ENCODE assay signal across 15 mouse cellular contexts in the genomic region with DNA sequence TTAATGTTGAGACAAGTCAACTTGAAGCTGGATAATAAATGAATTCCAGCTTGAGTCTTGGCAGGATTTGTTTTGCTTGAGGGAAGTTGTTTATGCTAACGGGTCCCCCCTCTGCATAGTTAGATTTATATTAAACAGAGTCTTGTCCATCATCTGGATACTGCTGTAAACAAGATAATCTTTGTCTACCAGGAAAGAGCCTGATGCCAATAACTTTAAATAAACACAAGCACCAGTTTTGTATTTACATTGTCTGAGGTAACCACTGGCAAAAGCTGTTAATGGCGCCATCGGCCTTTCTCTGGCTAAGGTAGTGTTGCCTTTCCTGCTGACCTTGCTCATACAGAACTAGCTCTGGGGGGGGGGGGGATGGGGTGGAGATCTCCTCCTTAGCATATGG.
DNase-seq lines count a peak whose midpoint lies in the region; ATAC-seq and TF ChIP-seq lines count a peak whose summit lies in the region.
"Had no signal": no experiment of that assay in that cellular context is flagged by ENCODE, and none has a peak within 500 bp of the region (broad histone marks: within the 10 kb centered on the region; RNA-seq: fewer than 3 reads in every experiment).

No protein-coding gene starts in this region.

- H3K4me1 ChIP-seq in liver, adult 2 months (ENCODE audit: control insufficient read depth, insufficient read depth, low read length) = peaks cover 5% of the 10 kb centered on the region
- H3K4me1 ChIP-seq in embryonic facial prominence, embryonic 10.5 days = peaks cover 67% of the 10 kb centered on the region
- peaks cover 41% of the 10 kb centered on the region for H3K4me1 ChIP-seq in intestine, embryonic 16.5 days (ENCODE audit: control insufficient read depth, insufficient read depth, low read length)
- peaks cover 45% of the 10 kb centered on the region for H3K4me1 ChIP-seq in stomach, embryonic 16.5 days (ENCODE audit: control insufficient read depth, insufficient read depth, low read length)
- H3K4me1 ChIP-seq: megakaryocyte, embryonic 14.5 days had no signal

- WGBS in liver, adult 2 months = 19% methylated on average over 3 of the region's 3 CpGs
- 50% methylated on average over 3 of the region's 3 CpGs for WGBS in embryonic facial prominence, embryonic 10.5 days
- 32% methylated on average over 3 of the region's 3 CpGs for WGBS in intestine, embryonic 16.5 days
- WGBS in stomach, embryonic 16.5 days = 17% methylated on average over 3 of the region's 3 CpGs

- no peak overlapping the region for H3K4me3 ChIP-seq in liver, adult 2 months (ENCODE audit: insufficient read depth, low read depth, low read length)
- no peak overlapping the region for H3K4me3 ChIP-seq in embryonic facial prominence, embryonic 10.5 days
- no peak overlapping the region for H3K4me3 ChIP-seq in intestine, embryonic 16.5 days (ENCODE audit: low read length)
- H3K4me3 ChIP-seq in stomach, embryonic 16.5 days (replicated peaks; ENCODE audit: low read length) = no peak overlapping the region
- H3K4me3 ChIP-seq: embryonic facial prominence, embryonic 12.5 days; limb, embryonic 15.5 days; megakaryocyte, embryonic 14.5 days had no signal

- no peaks in the 10 kb centered on the region for H3K79me2 ChIP-seq in liver, adult 2 months (ENCODE audit: control insufficient read depth, insufficient read depth, low read length)

- no peak overlapping the region for H3K9ac ChIP-seq in liver, adult 2 months (ENCODE audit: low read depth, low read length)
- no peak overlapping the region for H3K9ac ChIP-seq in intestine, embryonic 16.5 days (ENCODE audit: low read depth, low read length)
- H3K9ac ChIP-seq in stomach, embryonic 16.5 days (ENCODE audit: low read length) = no peak overlapping the region
- H3K9ac ChIP-seq: embryonic facial prominence, embryonic 12.5 days; limb, embryonic 15.5 days had no signal

- no peak overlapping the region for H3K27ac ChIP-seq in liver, adult 2 months (replicated peaks; ENCODE audit: insufficient read depth, low read depth, low read length)
- H3K27ac ChIP-seq in embryonic facial prominence, embryonic 10.5 days (replicated peaks) = peak overlapping the region; percentile 57
- H3K27ac ChIP-seq in intestine, embryonic 16.5 days (ENCODE audit: low read length) = peak overlapping the region; percentile 18; the same call in 1 of the 2 replicates
- H3K27ac ChIP-seq in stomach, embryonic 16.5 days (ENCODE audit: low read length) = peak overlapping the region; percentile 94

- peak; percentile 50 for DNase-seq in liver, adult 2 months (ENCODE audit: extremely low read depth, low read depth, low spot score)
- DNase-seq in liver = no peak
- no peak for DNase-seq in embryonic facial prominence, embryonic 10.5 days (ENCODE audit: low spot score)
- DNase-seq in heart, adult 9 months (ENCODE audit: low spot score in 2 of 2) = no peak
- DNase-seq: adrenal gland, postnatal 25 days; cerebellum, adult 9-11 months; heart, adult 18-20 months; heart, postnatal 14 days had no signal

- no peak for TF ChIP-seq POLR2A in liver, adult 2 months (IDR thresholded peaks at IDR 0.05; ENCODE audit: extremely low read depth, insufficient read depth, low read length)

- ATAC-seq in intestine, embryonic 16.5 days = no peak
- no peak for ATAC-seq in stomach, embryonic 16.5 days (ENCODE audit: insufficient read depth, low FRiP score)
- no peak for ATAC-seq in megakaryocyte-erythroid progenitor cell, adult 5-6 weeks (replicated peaks; ENCODE audit: low FRiP score, low TSS enrichment, poor library complexity, severe bottlenecking)
- ATAC-seq: hindbrain, embryonic 16.5 days had no signal

- H3K36me3 ChIP-seq in liver, adult 2 months (ENCODE audit: control insufficient read depth, insufficient read depth, low read length) = no peaks in the 10 kb centered on the region
- H3K36me3 ChIP-seq in embryonic facial prominence, embryonic 10.5 days (replicated peaks) = no peaks in the 10 kb centered on the region
- H3K36me3 ChIP-seq in intestine, embryonic 16.5 days (ENCODE audit: control insufficient read depth, insufficient read depth, low read length) = no peaks in the 10 kb centered on the region
- no peaks in the 10 kb centered on the region for H3K36me3 ChIP-seq in stomach, embryonic 16.5 days (ENCODE audit: control insufficient read depth, insufficient read depth, low read length)
- H3K36me3 ChIP-seq: embryonic facial prominence, embryonic 12.5 days; limb, embryonic 15.5 days had no signal

- no peak for TF ChIP-seq CTCF in liver, adult 2 months (IDR thresholded peaks at IDR 0.05; ENCODE audit: low read depth, low read length)

- H3K9me3 ChIP-seq in embryonic facial prominence, embryonic 10.5 days = no peaks in the 10 kb centered on the region
- no peaks in the 10 kb centered on the region for H3K9me3 ChIP-seq in intestine, embryonic 16.5 days (ENCODE audit: control insufficient read depth, low read length)
- no peaks in the 10 kb centered on the region for H3K9me3 ChIP-seq in stomach, embryonic 16.5 days (replicated peaks; ENCODE audit: control insufficient read depth, low read length)
- H3K9me3 ChIP-seq: embryonic facial prominence, embryonic 12.5 days; limb, embryonic 15.5 days; megakaryocyte, embryonic 14.5 days had no signal

- no peaks in the 10 kb centered on the region for H3K27me3 ChIP-seq in liver, adult 2 months (ENCODE audit: control insufficient read depth, insufficient read depth, low read length)
- peaks cover 13% of the 10 kb centered on the region for H3K27me3 ChIP-seq in embryonic facial prominence, embryonic 10.5 days (replicated peaks; ENCODE audit: low read depth, poor library complexity, severe bottlenecking)
- no peaks in the 10 kb centered on the region for H3K27me3 ChIP-seq in intestine, embryonic 16.5 days (replicated peaks; ENCODE audit: control insufficient read depth, insufficient read depth, low read length)
- H3K27me3 ChIP-seq in stomach, embryonic 16.5 days (ENCODE audit: control insufficient read depth, insufficient read depth, low read length) = no peaks in the 10 kb centered on the region
- H3K27me3 ChIP-seq: embryonic facial prominence, embryonic 12.5 days; limb, embryonic 15.5 days; megakaryocyte, embryonic 14.5 days had no signal

- H3K4me2 ChIP-seq in intestine, embryonic 16.5 days (ENCODE audit: low read depth, low read length) = no peak overlapping the region
- H3K4me2 ChIP-seq in stomach, embryonic 16.5 days (ENCODE audit: low read depth, low read length) = no peak overlapping the region
- H3K4me2 ChIP-seq: embryonic facial prominence, embryonic 12.5 days; limb, embryonic 15.5 days had no signal
